Mouse (Mus musculus): Measurements from ENCODE around the gene Phlda1.

Gene Phlda1

DNA sequence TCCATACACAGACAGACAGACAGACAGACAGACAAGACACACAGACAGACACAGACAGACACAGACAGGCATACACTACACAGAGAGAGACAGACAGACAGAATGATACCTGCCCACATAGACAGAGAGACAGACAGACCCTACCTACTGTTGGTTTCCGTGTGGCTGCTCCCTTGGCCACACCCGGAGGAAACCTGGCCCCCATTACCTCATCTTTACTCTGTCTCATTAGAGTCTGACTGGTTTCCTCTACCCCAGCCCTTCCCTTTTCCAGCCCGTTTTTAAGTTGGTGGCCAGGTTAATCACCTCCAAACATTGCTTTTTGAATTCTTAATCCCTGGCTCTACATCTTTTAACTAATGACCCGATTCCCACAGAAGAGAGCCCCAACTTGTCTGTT is 22.2 kb downstream of the Phlda1 start:
- DNase-seq: no peak

- no peak for DNase-seq
These were observed 24.3 kb downstream of the Phlda1 start for GRCm38 (mm10) chr10:111530398-111530797.

- no peak for DNase-seq
These were observed 28.6 kb downstream of the Phlda1 start for GRCm38 (mm10) chr10:111534691-111535090.

DNA sequence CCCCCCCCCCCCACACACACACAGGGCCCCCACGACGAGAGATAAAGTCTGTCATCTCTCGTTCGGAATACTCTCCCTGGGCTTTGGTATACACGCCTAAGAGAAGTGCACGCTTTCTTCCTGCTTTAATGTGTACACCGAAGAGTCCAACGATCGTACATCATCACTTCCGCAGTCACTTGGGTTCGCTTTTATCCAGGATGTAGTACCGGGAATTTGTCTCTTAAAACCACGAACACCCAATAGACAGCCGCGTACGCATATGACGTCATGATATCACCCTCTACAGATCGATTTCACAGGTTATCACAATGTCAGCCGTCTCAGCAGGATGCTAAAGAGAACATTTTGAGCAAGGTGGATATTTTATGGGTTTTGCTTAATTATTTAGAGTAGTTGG is 31.3 kb downstream of the Phlda1 start:
- no peak for DNase-seq

DNA sequence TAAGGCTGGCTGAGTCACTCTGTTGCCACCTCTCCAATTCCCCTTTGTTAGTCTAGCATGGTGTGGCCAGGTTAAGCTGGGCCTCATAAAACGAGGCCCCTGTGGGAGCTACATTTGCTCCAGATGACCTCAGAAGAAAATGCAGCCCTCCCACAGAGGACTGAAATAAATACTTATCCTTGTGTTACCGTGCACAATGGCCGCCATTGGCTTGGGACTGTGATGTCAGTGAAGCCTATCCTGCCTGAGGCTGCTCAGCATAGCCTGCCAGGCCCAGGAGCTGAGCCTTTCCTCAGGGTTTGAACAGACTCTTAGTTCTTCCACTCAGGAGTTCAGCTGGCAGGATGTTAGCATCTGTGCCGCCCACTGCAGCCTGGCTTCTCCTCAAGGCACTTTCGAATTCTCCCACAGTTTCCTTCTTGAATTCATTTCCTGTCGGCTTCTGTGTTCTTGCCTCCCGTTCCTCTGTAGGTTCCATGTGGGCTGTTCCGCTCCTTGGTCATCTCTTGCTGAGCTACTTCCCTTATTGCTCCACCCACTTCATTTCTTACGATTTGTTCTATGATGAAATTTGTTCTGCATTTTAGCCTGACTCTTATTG is 33.7 kb downstream of the Phlda1 start:
- DNase-seq: peak; percentile 19 to 32

DNA sequence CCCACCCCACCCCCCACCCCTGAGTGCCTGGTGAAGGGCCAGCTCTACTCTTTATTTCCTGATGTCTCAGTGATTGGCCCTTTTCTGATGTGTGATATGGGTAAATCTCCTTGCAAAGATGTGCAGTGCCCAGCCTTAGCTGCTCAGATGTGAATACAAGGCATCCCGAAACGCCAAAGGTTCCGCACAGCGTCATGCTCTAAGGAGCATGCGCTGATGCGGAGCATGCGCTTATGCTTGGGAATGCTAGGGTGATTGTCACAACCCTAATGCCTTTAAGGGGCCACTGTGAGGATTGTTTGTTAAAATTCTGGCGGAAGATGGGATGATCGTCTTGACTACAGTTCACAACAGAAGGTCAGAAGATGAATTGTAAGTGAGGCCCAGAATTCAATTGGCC is 34.6 kb downstream of the Phlda1 start:
- no peak for DNase-seq

DNA sequence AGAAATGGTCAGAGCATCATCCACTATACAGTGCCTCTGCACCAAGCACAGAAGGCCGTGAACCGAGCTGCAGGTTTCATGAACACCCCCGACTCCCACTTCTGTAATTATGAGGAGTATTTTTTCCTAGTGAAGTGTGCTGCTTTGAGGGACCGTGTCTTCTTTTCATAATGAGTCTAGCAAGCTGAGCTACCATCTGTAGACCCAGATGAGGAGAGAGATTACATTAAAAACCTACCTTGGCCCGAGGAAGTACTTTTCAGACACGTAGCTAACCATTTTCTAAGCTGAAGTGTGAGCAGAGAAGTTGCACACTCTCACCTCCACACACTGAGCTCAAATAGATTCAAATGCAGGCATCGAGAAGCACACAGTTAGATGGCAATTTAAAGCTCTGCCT is 37.0 kb downstream of the Phlda1 start:
- no peak for DNase-seq

DNA sequence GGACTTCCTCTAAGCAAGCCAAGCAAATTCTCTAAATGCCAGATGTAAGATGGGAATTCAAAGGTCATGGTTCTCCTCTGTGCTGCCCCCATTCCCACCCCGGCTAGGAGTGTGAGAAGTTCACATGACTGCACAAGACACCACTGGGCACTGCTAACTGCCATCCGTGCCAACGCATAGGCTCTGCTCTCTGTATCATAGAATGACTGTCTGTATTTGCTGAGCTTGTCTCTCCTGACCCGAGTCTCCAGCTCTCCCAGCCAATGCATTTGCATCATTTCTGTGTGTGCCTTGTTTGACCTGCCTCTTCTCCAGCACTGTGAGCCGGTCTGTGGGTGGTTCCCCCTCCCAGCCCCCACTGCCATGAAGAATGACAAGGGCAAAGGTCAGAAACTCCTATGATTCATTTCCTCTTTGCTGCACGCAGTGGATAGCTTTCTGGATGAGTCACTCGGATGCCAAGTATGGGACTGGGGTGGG is 37.7 kb downstream of the Phlda1 start:
- peak; percentile 68 to 80 for DNase-seq

- DNase-seq: no peak
These were observed 38.2 kb downstream of the Phlda1 start for GRCm38 (mm10) chr10:111544311-111544710.

- DNase-seq: no peak
These were observed 39.6 kb downstream of the Phlda1 start for GRCm38 (mm10) chr10:111545648-111546047.

- DNase-seq: no peak
These were observed 41.8 kb downstream of the Phlda1 start for GRCm38 (mm10) chr10:111547881-111548372.

DNA sequence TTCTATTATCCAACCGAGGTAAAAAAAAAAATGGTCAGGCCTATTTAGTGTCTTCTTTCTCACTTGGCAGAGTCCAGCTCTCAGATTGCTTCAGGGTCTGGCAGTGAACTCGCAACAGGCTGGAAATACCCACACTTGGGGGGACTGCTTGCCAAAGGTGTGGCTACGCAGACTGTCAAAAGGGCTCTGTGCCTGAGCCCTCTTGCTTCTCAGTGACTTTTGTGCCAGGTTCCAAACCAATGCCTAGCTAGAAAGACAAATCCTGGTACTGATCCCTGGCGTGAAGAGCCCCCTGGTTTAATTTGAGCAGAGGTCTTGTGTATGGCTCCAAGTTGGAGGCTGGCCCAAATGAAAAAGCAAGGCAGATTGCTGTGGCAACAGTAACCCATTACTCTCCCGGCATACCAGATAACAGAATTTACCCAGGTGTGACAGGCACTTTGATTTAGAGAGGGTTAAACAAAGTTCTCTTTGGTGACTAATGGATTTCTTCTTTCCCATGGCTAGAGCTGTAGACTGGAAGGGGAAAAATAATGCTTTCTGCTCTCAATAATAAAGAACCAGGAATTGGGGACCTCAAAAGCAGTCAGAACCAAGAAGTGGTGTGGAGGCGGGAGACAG is 44.1 kb downstream of the Phlda1 start:
- no peak for DNase-seq

DNA sequence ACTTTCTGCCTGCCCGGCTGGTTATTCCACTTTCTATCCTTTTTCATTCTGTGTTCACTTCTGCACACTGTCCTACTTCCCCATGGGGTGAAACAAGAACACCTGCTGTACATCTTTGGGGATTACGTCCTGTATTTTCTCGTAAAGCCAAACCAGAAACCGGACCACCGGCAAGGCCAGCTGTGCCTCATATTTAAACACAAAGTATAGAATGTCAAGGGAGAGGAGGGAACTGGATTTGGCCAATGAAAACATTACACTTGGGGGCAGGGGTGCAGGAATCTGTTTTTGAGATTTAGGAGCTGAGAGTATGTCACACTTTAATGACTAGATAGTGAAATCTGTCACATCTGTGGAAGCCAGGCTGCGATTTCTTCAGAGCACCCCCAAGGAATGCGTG is 47.6 kb downstream of the Phlda1 start:
- DNase-seq: no peak

- no peak for DNase-seq
These were observed 48.6 kb downstream of the Phlda1 start for GRCm38 (mm10) chr10:111554651-111555050.

GRCm38 (mm10) chr10:111558211-111558610 is 52.1 kb downstream of the Phlda1 start:
- no peak for DNase-seq

Measured in kidney, adult 8-10 months (tissue).